Mouse (Mus musculus): ENCODE results near the gene Fam151a. TPM values are rescaled to one million over a fixed set of nuclear protein-coding genes. Genes with fewer than 3 reads are reported as not detected.
"Not testable (repeated sequence)": the region's sequence is repeated elsewhere in the genome, so short reads cannot be mapped to it uniquely, and the experiment has no call there.

Fam151a gene
- polyA plus RNA-seq, 1 experiment, result 449 TPM

- H3K4me3 ChIP-seq (ENCODE audit: low read depth, low read length), result no peak overlapping the region
- TF ChIP-seq CTCF (IDR thresholded peaks at IDR 0.05; ENCODE audit: extremely low read depth, insufficient read length, insufficient replicate concordance, low read depth, low read length), result no peak
- no peak for TF ChIP-seq POLR2A (IDR thresholded peaks at IDR 0.05; ENCODE audit: low read depth, low read length)
- 56% methylated on average over 8 of the region's 8 CpGs for WGBS
- H3K27me3 ChIP-seq (ENCODE audit: control insufficient read depth, insufficient read depth, low read length), result no peaks in the 10 kb centered on the region
- H3K4me1 ChIP-seq (ENCODE audit: control insufficient read depth, insufficient read depth, insufficient read length, low read length), result peaks cover 12% of the 10 kb centered on the region
- no peak overlapping the region for H3K27ac ChIP-seq (ENCODE audit: insufficient read depth, low read depth, low read length)
- H3K36me3 ChIP-seq (ENCODE audit: control insufficient read depth, insufficient read depth, low read length), result no peaks in the 10 kb centered on the region
These were observed 28.5 kb upstream of the Fam151a start for GRCm38 (mm10) chr4:106705096-106705665.

- Histone ChIP-seq H3K4me1 (ENCODE audit: control insufficient read depth, insufficient read depth, insufficient read length, low read length) (peaks cover 6% of the 10 kb centered on the region), H3K36me3 (ENCODE audit: control insufficient read depth, insufficient read depth, low read length) (no peaks in the 10 kb centered on the region), H3K4me3 (ENCODE audit: low read depth, low read length) (no peak overlapping the region), H3K27me3 (ENCODE audit: control insufficient read depth, insufficient read depth, low read length) (no peaks in the 10 kb centered on the region), H3K27ac (ENCODE audit: insufficient read depth, low read depth, low read length) (peak overlapping the region; percentile 43; the same call in 1 of the 2 replicates)
- TF ChIP-seq CTCF (IDR thresholded peaks at IDR 0.05; ENCODE audit: extremely low read depth, insufficient read length, insufficient replicate concordance, low read depth, low read length), result no peak
- no peak for TF ChIP-seq POLR2A (IDR thresholded peaks at IDR 0.05; ENCODE audit: low read depth, low read length)
- 10% methylated on average over 5 of the region's 5 CpGs for WGBS
These were observed 25.7 kb upstream of the Fam151a start for GRCm38 (mm10) chr4:106707957-106708356.

- H3K27me3 ChIP-seq (ENCODE audit: control insufficient read depth, insufficient read depth, low read length), result no peaks in the 10 kb centered on the region
- H3K4me1 ChIP-seq (ENCODE audit: control insufficient read depth, insufficient read depth, insufficient read length, low read length), result peaks cover 6% of the 10 kb centered on the region
- no peak overlapping the region for H3K4me3 ChIP-seq (ENCODE audit: low read depth, low read length)
- no peaks in the 10 kb centered on the region for H3K36me3 ChIP-seq (ENCODE audit: control insufficient read depth, insufficient read depth, low read length)
- H3K27ac ChIP-seq (ENCODE audit: insufficient read depth, low read depth, low read length), result 0 out of 2 replicates have a peak overlapping the region, but pooled peaks have one; percentile 43
- TF ChIP-seq POLR2A (IDR thresholded peaks at IDR 0.05; ENCODE audit: low read depth, low read length), result no peak
- peak; percentile 87; the same call in 1 of the 2 replicates for TF ChIP-seq CTCF (IDR thresholded peaks at IDR 0.05; ENCODE audit: extremely low read depth, insufficient read length, insufficient replicate concordance, low read depth, low read length)
- WGBS, result 1% methylated on average over 8 of the region's 8 CpGs
These were observed 25.3 kb upstream of the Fam151a start for GRCm38 (mm10) chr4:106708408-106708807.

GRCm38 (mm10) chr4:106713622-106714021 lies 20.1 kb upstream of the Fam151a start:
- Histone ChIP-seq H3K36me3 (ENCODE audit: control insufficient read depth, insufficient read depth, low read length) (no peaks in the 10 kb centered on the region), H3K27ac (ENCODE audit: insufficient read depth, low read depth, low read length) (no peak overlapping the region), H3K4me3 (ENCODE audit: low read depth, low read length) (no peak overlapping the region), H3K4me1 (ENCODE audit: control insufficient read depth, insufficient read depth, insufficient read length, low read length) (no peaks in the 10 kb centered on the region), H3K27me3 (ENCODE audit: control insufficient read depth, insufficient read depth, low read length) (no peaks in the 10 kb centered on the region; the same call in 1 of the 2 replicates)
- TF ChIP-seq CTCF (IDR thresholded peaks at IDR 0.05; ENCODE audit: extremely low read depth, insufficient read length, insufficient replicate concordance, low read depth, low read length) (no peak), POLR2A (IDR thresholded peaks at IDR 0.05; ENCODE audit: low read depth, low read length) (no peak)
- WGBS, result 86% methylated on average over 6 of the region's 6 CpGs

- no peak overlapping the region for H3K4me3 ChIP-seq (ENCODE audit: low read depth, low read length)
- 38% methylated on average over 4 of the region's 4 CpGs for WGBS
- TF ChIP-seq CTCF (IDR thresholded peaks at IDR 0.05; ENCODE audit: extremely low read depth, insufficient read length, insufficient replicate concordance, low read depth, low read length) (no peak), POLR2A (IDR thresholded peaks at IDR 0.05; ENCODE audit: low read depth, low read length) (no peak)
- H3K27ac ChIP-seq (ENCODE audit: insufficient read depth, low read depth, low read length), result no peak overlapping the region
- H3K4me1 ChIP-seq (ENCODE audit: control insufficient read depth, insufficient read depth, insufficient read length, low read length), result no peaks in the 10 kb centered on the region
- no peaks in the 10 kb centered on the region; the same call in 1 of the 2 replicates for H3K27me3 ChIP-seq (ENCODE audit: control insufficient read depth, insufficient read depth, low read length)
- no peaks in the 10 kb centered on the region for H3K36me3 ChIP-seq (ENCODE audit: control insufficient read depth, insufficient read depth, low read length)
These were observed 13.1 kb upstream of the Fam151a start for GRCm38 (mm10) chr4:106720631-106721030.

- H3K27me3 ChIP-seq (ENCODE audit: control insufficient read depth, insufficient read depth, low read length), result no peaks in the 10 kb centered on the region
- H3K4me1 ChIP-seq (ENCODE audit: control insufficient read depth, insufficient read depth, insufficient read length, low read length), result peaks cover 28% of the 10 kb centered on the region
- no peak within 1 kb of the TSS for H3K4me3 ChIP-seq (ENCODE audit: low read depth, low read length)
- no peaks in the 10 kb centered on the region for H3K36me3 ChIP-seq (ENCODE audit: control insufficient read depth, insufficient read depth, low read length)
- WGBS, result 16% methylated on average over 7 of the region's 7 CpGs
- TF ChIP-seq CTCF (IDR thresholded peaks at IDR 0.05; ENCODE audit: extremely low read depth, insufficient read length, insufficient replicate concordance, low read depth, low read length) (no peak), POLR2A (IDR thresholded peaks at IDR 0.05; ENCODE audit: low read depth, low read length) (no peak)
- no peak within 1 kb of the TSS for H3K27ac ChIP-seq (ENCODE audit: insufficient read depth, low read depth, low read length)
These were observed 2.9 kb upstream of the Fam151a start, which contains the start of gene Mroh7 for GRCm38 (mm10) chr4:106730814-106731213. TSS of gene Mroh7 (minus strand) at chr4:106730925.

GRCm38 (mm10) chr4:106736884-106737283 lies 3.2 kb downstream of the Fam151a start:
- not testable (repeated sequence) for H3K27ac ChIP-seq (ENCODE audit: insufficient read depth, low read depth, low read length); H3K4me3 ChIP-seq (ENCODE audit: low read depth, low read length); H3K36me3 ChIP-seq (ENCODE audit: control insufficient read depth, insufficient read depth, low read length); H3K27me3 ChIP-seq (ENCODE audit: control insufficient read depth, insufficient read depth, low read length)
- peaks cover 22% of the 10 kb centered on the region for H3K4me1 ChIP-seq (ENCODE audit: control insufficient read depth, insufficient read depth, insufficient read length, low read length)
- WGBS, result 97% methylated on average over 1 of the region's 1 CpGs

All from small intestine, adult 2 months (tissue).